Mouse (Mus musculus) limb, embryonic 14.5 days (tissue): ENCODE data around the gene Fpr1. TPM values are rescaled to one million over a fixed set of nuclear protein-coding genes. Genes with fewer than 3 reads are reported as not detected.
A peak's percentile ranks its signal among the peaks of the same experiment; 100 is the strongest.
"Not testable (repeated sequence)": the region's sequence is repeated elsewhere in the genome, so short reads cannot be mapped to it uniquely, and the experiment has no call there.

Source experiments
- ATAC-seq: fragments of 200-750 bp; cut with Nextera tagmentation; 2 replicates; pipeline ENCODE4 v1.8.0; 2017; ENCODE audit warnings: low read depth, moderate number of reproducible peaks, moderate TSS enrichment; ENCODE audit not compliant: low FRiP score
- DNase-seq: peaks from one replicate; pipeline ENCODE4 v3.0.0-alpha.2; 2015; ENCODE audit warnings: low spot score
- H3K27ac ChIP-seq: fragments of 300-500 bp; sonication (generic); replicated peaks from 2 replicates; pipeline ENCODE4 v1.5.1; 2014; ENCODE audit warnings: low read depth, mild to moderate bottlenecking, low read length, moderate library complexity, mixed read lengths
- H3K27me3 ChIP-seq: fragments of 300-500 bp; sonication (generic); 2 replicates; pipeline ENCODE4 v1.6.1; 2014; ENCODE audit warnings: low read length, mixed read lengths; ENCODE audit not compliant: control insufficient read depth, insufficient read depth
- H3K36me3 ChIP-seq: fragments of 300-500 bp; sonication (generic); 2 replicates; pipeline ENCODE4 v1.6.1; 2014; ENCODE audit warnings: mild to moderate bottlenecking, low read length, moderate library complexity, mixed read lengths; ENCODE audit not compliant: control insufficient read depth, insufficient read depth
- H3K4me1 ChIP-seq: fragments of 300-500 bp; sonication (generic); 2 replicates; pipeline ENCODE4 v1.6.1; 2014; ENCODE audit warnings: antibody characterized with exemption, low read length, mixed read lengths; ENCODE audit not compliant: control insufficient read depth, insufficient read depth
- H3K4me2 ChIP-seq: fragments of 300-500 bp; sonication (generic); replicated peaks from 2 replicates; pipeline ENCODE4 v1.6.1; 2014; ENCODE audit warnings: low read depth, mild to moderate bottlenecking, low read length, moderate library complexity; ENCODE audit not compliant: severe bottlenecking
- H3K4me3 ChIP-seq: fragments of 300-500 bp; sonication (generic); replicated peaks from 2 replicates; pipeline ENCODE4 v1.5.1; 2014; ENCODE audit warnings: low read length
- H3K9ac ChIP-seq: fragments of 300-500 bp; sonication (generic); 2 replicates; pipeline ENCODE4 v1.6.1; 2014; ENCODE audit warnings: mild to moderate bottlenecking, low read depth, low read length, moderate library complexity; ENCODE audit not compliant: severe bottlenecking
- H3K9me3 ChIP-seq: fragments of 300-500 bp; sonication (generic); 2 replicates; pipeline ENCODE4 v1.6.1; 2016; ENCODE audit warnings: low read length; ENCODE audit not compliant: control insufficient read depth
- POLR2A ChIP-seq: fragments of 200-500 bp; IDR thresholded peaks from 2 replicates; pipeline ENCODE4 v1.8.0; 2012; ENCODE audit warnings: inconsistent platforms, mild to moderate bottlenecking, moderate library complexity, borderline replicate concordance; ENCODE audit not compliant: insufficient read depth, insufficient read length; ENCODE audit errors: extremely low read depth
- WGBS: fragments of 180-500 bp; shearing (Covaris S2); extraction: QIAGEN DNeasy Blood & Tissue Kit; methylation state at CpG from one replicate; pipeline ENCODE4 v1.1.7; 2014; 5-methylcytosine and 5-hydroxymethylcytosine counted together
- polyA plus RNA-seq, 2 experiments: library from polyadenylated mRNA; depleted of rRNA in 1 of 2; stranded (reverse) in 1 of 2; unstranded in 1 of 2; fragments of >200 nt; fragmentation: Nextera tagmentation in 1 of 2; extraction: Ambion mirVana in 1 of 2; gene quantifications; 2 replicates each; pipeline versions ENCODE4 v1.2.1 to v1.2.3; 2012 to 2014

Fpr1 gene
- polyA plus RNA-seq (2012; rRNA removed), result 0.11 and 0.58 TPM in 2 replicates
- polyA plus RNA-seq (2014; fragmentation: Nextera tagmentation; extraction: Ambion mirVana), result 0.23 TPM in 1 of 2 replicates, not detected in the other

DNA sequence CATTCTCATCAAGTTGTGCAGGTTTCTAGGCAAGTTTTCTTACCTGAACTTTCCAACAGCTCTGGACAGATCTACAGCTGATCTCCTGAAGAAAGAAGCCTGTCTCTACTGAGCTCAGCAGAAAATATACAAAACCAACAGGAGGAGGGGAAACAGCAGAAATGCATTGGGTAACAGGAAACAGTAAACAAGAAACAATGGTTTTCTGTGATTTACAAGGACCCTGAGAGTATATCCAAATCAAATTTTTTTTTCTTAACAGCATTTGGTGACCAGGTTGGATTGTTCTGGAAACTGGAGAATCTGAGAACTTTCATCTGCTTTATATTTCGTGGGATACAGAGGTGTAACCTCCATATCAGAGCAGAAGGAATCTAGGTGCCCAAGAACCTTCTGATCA lies at the start of gene Fpr1:
TSS of gene Fpr1 (minus strand) at position 101 of the 400 bp plus-strand sequence.
- Histone ChIP-seq H3K4me1 (no peaks in the 10 kb centered on the region), H3K9me3 (no peaks in the 10 kb centered on the region), H3K27me3 (no peaks in the 10 kb centered on the region), H3K27ac (no peak within 1 kb of the TSS), H3K9ac (no peak within 1 kb of the TSS), H3K4me3 (no peak within 1 kb of the TSS), H3K36me3 (no peaks in the 10 kb centered on the region), H3K4me2 (no peak within 1 kb of the TSS)
- 60% methylated on average over 1 of the region's 1 CpGs for WGBS
- no peak for DNase-seq
- ATAC-seq, result no peak
- TF ChIP-seq POLR2A, result no peak

DNA sequence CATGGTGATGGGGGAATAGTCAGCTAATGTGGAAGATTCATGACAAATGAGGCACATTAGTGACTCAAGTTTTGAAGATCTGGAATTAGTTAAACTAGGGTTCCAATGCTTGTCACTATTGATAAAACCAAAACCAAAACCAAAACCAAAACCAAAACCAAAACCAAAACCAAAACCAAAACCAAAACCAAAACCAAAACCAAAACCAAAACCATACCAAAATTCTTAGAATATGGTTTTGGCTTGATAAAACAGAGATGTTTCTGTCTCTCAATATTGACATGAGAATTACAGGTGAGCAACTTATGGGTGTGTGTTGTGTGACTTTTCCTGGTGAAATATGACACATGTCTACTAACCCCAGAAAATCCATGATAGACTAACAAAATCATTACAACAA lies 34.0 kb upstream of the Fpr1 start:
- H3K36me3 ChIP-seq, result no peaks in the 10 kb centered on the region
- H3K27me3 ChIP-seq, result no peaks in the 10 kb centered on the region
- no peak overlapping the region for H3K4me2 ChIP-seq
- DNase-seq (no peak), ATAC-seq (no peak)
- no peak overlapping the region for H3K27ac ChIP-seq
- H3K4me1 ChIP-seq, result no peaks in the 10 kb centered on the region
- H3K4me3 ChIP-seq, result no peak overlapping the region
- no peaks in the 10 kb centered on the region for H3K9me3 ChIP-seq
- no peak for TF ChIP-seq POLR2A
- no peak overlapping the region for H3K9ac ChIP-seq

DNA sequence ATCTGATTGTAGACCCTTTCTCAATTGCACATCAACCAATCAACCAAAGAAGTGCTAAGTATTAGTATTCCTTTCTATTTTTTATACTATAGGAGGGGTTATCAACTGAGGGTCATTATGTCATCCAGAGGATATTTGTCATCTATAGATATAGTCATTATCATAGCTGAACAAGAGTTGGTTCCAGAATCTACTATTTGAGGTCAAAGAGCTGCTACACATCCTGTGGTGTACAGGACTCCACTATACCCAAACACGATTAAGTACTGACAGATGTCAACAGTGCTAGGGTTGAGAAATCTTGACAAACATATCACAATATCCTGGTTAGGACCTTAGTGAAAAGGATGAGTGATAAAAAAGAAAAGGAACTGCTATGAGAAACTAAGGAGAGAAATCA lies 33.6 kb upstream of the Fpr1 start:
- Histone ChIP-seq H3K36me3 (no peaks in the 10 kb centered on the region), H3K27me3 (no peaks in the 10 kb centered on the region), H3K4me1 (no peaks in the 10 kb centered on the region), H3K4me2 (no peak overlapping the region), H3K4me3 (no peak overlapping the region), H3K9ac (no peak overlapping the region), H3K27ac (no peak overlapping the region), H3K9me3 (no peaks in the 10 kb centered on the region)
- WGBS, result 93% methylated on average over 1 of the region's 1 CpGs
- ATAC-seq (no peak), DNase-seq (no peak)
- no peak for TF ChIP-seq POLR2A

DNA sequence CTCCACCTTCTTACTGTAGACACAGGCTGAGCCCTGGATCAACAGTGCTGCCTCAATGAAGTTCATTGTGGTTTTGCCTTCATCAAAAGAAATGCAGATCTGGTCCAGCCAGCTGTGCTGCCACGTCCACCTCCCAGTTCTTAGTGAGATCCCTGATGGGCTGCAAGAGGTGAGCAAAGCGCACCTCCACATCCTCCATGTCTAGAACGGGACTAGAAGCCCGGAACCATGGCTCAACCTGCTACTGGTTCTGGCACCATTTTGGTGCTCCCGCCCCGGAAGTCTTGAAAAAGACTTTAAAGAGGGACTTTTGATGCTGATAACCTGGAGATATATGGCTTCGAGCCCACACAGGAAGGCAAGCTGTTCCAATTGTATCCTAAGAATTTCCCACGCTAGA lies 28.9 kb upstream of the Fpr1 start:
- ATAC-seq, H3K4me3 ChIP-seq, DNase-seq, H3K27ac ChIP-seq, H3K9ac ChIP-seq, H3K27me3 ChIP-seq, H3K36me3 ChIP-seq, H3K4me1 ChIP-seq, H3K9me3 ChIP-seq, H3K4me2 ChIP-seq: not testable (repeated sequence)
- 87% methylated on average over 8 of the region's 8 CpGs for WGBS

DNA sequence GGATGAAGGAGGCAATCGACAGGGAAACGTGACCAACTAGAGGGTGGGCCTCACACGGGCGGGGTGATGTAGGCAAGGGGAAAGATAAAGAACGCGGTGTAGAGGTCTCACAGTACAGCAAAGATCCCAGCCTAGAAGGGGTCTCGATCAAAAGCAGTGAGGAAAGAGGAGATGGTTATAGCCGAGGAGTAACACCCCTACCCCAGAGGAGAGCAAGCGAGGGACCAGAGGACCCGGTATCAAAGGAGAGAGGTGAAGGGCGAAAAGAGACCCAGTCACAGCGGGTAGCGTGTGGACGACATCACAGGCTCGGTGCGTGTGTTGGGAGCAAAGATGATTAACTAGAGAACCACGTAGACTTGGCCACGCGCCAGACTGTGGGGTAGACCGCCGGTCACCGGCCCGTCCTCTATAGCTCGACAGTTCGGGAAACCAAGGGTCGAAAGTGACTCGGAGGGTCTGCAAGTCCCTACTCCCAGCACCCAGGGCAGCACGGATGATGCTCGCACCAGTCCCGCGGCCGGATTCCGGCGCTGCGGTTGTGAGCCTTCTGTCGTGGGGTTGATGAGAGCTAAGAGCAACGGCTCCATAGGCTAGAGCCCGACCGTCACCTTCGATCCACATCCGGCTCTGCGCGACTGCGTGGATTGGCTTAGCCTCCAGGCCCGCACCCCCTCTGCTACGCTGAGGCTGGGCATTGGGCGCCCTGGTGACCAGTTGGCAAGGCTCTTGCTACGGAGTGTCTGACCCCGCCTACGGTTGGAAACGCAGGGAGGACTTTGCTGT lies 26.1 kb upstream of the Fpr1 start:
- WGBS, result 21% methylated on average over 50 of the region's 51 CpGs
- peak; percentile 88 for DNase-seq
- Histone ChIP-seq H3K4me3 (peak overlapping the region; percentile 51), H3K27ac (no peak overlapping the region; the same call in 1 of the 2 replicates), H3K9ac (peak overlapping the region; percentile 69), H3K27me3 (no peaks in the 10 kb centered on the region), H3K4me1 (no peaks in the 10 kb centered on the region), H3K9me3 (no peaks in the 10 kb centered on the region), H3K4me2 (peak overlapping the region; percentile 66), H3K36me3 (no peaks in the 10 kb centered on the region)
- peak; percentile 99 for ATAC-seq
- 0 out of 2 replicates have a peak, but pooled peaks have one; percentile 51 for TF ChIP-seq POLR2A
